Mouse (Mus musculus) embryonic facial prominence, embryonic 10.5 days (tissue): ENCODE data around the gene Pgc. TPM values are rescaled to one million over a fixed set of nuclear protein-coding genes. Genes with fewer than 3 reads are reported as not detected.

Experiments
- DNase-seq: peaks from one replicate; pipeline ENCODE4 v3.0.0-alpha.2; 2017; ENCODE audit warnings: low spot score
- H3K27ac ChIP-seq: fragments of 300-500 bp; sonication (generic); replicated peaks from 2 replicates; pipeline ENCODE4 v1.5.1; 2016; ENCODE audit warnings: mild to moderate bottlenecking
- H3K27me3 ChIP-seq: fragments of 300-500 bp; sonication (generic); replicated peaks from 2 replicates; pipeline ENCODE4 v1.6.1; 2016; ENCODE audit warnings: low read depth, mild to moderate bottlenecking; ENCODE audit not compliant: poor library complexity, severe bottlenecking
- H3K36me3 ChIP-seq: fragments of 300-500 bp; sonication (generic); replicated peaks from 2 replicates; pipeline ENCODE4 v1.6.1; 2016; ENCODE audit warnings: mild to moderate bottlenecking, moderate library complexity
- H3K4me1 ChIP-seq: fragments of 300-500 bp; sonication (generic); 2 replicates; pipeline ENCODE4 v1.6.1; 2016
- H3K4me3 ChIP-seq: fragments of 300-500 bp; sonication (generic); 2 replicates; pipeline ENCODE4 v1.5.1; 2016; ENCODE audit warnings: mild to moderate bottlenecking, moderate library complexity
- H3K9me3 ChIP-seq: fragments of 300-500 bp; sonication (generic); 2 replicates; pipeline ENCODE4 v1.6.1; 2016; ENCODE audit warnings: mild to moderate bottlenecking
- WGBS: fragments of 180-500 bp; shearing (Covaris S2); methylation state at CpG from one replicate; pipeline ENCODE4 v1.1.7; 2016; 5-methylcytosine and 5-hydroxymethylcytosine counted together
- polyA plus RNA-seq: library from polyadenylated mRNA; unstranded; fragments of >200 nt; fragmentation: Nextera tagmentation; extraction: Ambion mirVana; gene quantifications from 2 replicates; pipeline ENCODE4 v1.2.1, GENCODE M21; 2016

Gene Pgc
- polyA plus RNA-seq, 1 experiment from 2014 or later, result 0.10 TPM

DNA sequence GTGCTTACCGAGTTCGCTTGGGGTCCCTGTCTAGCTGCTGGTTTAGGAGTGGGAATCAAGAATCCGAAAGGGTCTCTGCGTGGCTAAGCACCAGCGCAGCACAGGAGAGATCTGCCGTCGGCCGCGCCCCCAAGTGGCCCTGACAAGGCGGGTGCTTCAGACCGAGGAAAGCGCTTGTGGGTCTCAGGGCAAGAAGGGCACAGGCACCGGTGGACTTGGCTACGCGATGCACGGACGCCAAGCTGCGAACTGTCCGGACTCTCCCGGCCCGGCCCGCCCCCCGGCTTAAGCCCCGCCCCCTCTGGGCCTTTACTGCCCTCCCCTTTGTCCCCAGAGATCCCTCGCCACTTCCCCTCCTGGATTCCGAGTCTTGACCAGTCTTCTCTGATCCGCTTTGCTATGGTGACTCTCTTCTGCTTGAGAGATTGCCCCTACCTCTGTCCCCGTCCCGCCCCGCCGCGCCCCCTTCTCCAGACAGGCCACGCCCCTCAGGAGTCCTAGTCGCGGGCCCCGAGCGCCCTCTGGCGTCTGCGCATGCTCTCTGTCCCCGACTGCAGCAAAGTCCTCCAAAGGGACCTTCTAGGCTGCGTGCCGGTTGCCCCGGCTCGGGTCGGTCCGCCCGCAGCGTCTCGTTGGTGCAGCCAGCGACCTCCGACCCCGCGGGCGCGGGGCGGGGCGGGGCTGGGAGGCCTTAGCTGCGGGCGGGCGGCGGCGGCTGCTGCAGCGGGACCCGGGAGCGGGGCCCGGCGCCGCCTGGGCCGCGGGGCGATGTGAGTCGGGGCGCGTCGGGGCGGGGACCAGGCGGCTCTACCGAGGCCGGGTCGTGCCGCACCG is 31.9 kb upstream of the Pgc start, which contains the start of gene Prickle4:
Gene Prickle4 (minus strand): TSS at position 234 of the 834 bp plus-strand sequence.
- DNase-seq, result peak; percentile 99
- Histone ChIP-seq H3K36me3 (peaks cover 14% of the 10 kb centered on the region), H3K4me1 (peaks cover 28% of the 10 kb centered on the region), H3K27ac (peak within 1 kb of the TSS; percentile 90), H3K4me3 (peak within 1 kb of the TSS; percentile 85), H3K27me3 (peaks cover 59% of the 10 kb centered on the region), H3K9me3 (no peaks in the 10 kb centered on the region)
- under 1% methylated on average over 80 of the region's 82 CpGs for WGBS

- H3K4me1 ChIP-seq, result peaks cover 23% of the 10 kb centered on the region
- no peak for DNase-seq
- H3K36me3 ChIP-seq, result peaks cover 20% of the 10 kb centered on the region
- no peaks in the 10 kb centered on the region for H3K9me3 ChIP-seq
- H3K4me3 ChIP-seq, result peak overlapping the region; percentile 85
- H3K27me3 ChIP-seq, result peaks cover 53% of the 10 kb centered on the region
- under 1% methylated on average over 23 of the region's 23 CpGs for WGBS
- peak overlapping the region; percentile 90 for H3K27ac ChIP-seq
These were observed 31.3 kb upstream of the Pgc start for GRCm38 (mm10) chr17:47695337-47695710.

DNA sequence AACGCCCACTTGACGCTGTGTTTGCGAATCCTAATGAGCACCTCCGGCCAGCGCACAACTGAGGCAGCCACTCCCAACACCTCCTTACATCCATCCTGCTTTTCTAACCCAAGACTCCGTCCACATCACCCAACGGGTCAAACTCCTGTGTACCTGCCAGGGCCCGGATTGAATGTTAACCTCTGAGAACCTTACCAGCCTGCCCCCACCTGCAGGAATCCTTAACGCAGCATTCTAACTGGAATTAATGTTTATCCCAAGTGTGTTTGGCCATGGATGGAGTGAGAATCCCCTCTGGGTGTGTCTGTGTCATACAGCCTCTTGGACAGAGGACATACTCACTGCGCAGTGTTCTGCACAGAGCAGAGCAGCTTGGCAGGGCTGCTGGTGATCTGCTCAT is 28.5 kb upstream of the Pgc start:
- H3K4me3 ChIP-seq, result no peak overlapping the region
- H3K27me3 ChIP-seq, result peaks cover 48% of the 10 kb centered on the region
- peaks cover 38% of the 10 kb centered on the region for H3K4me1 ChIP-seq
- 86% methylated on average over 10 of the region's 10 CpGs for WGBS
- no peak for DNase-seq
- H3K36me3 ChIP-seq, result peaks cover 48% of the 10 kb centered on the region
- no peak overlapping the region for H3K27ac ChIP-seq
- H3K9me3 ChIP-seq, result no peaks in the 10 kb centered on the region

DNA sequence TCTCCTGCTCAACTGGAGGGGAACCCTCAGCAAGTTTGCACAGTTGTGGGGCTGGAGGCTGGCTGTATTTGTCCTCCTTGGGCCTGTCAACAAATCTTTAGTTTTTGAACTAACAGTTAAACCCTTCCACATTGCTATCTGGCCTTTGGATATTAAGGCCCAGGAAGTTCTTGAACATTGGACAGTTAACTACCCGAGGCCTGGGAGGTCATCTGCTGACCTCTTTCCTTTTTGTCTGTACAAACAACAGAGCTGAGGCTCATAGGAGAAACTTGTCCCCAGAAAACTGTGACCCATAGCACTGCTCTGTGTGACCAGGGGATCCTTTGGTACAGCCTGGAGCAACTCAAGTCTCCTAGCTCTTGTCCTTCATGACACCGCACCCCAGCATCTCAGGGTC is 27.6 kb upstream of the Pgc start:
- Histone ChIP-seq H3K36me3 (peaks cover 56% of the 10 kb centered on the region), H3K9me3 (no peaks in the 10 kb centered on the region), H3K4me3 (no peak overlapping the region), H3K27me3 (peaks cover 49% of the 10 kb centered on the region), H3K4me1 (peaks cover 36% of the 10 kb centered on the region), H3K27ac (no peak overlapping the region)
- 86% methylated on average over 2 of the region's 2 CpGs for WGBS
- DNase-seq, result no peak

GRCm38 (mm10) chr17:47701793-47702192 is 24.8 kb upstream of the Pgc start:
- H3K4me1 ChIP-seq, result peaks cover 26% of the 10 kb centered on the region
- no peaks in the 10 kb centered on the region for H3K9me3 ChIP-seq
- no peak overlapping the region for H3K27ac ChIP-seq
- peaks cover 49% of the 10 kb centered on the region for H3K27me3 ChIP-seq
- 81% methylated on average over 9 of the region's 9 CpGs for WGBS
- no peak overlapping the region for H3K4me3 ChIP-seq
- H3K36me3 ChIP-seq, result peaks cover 64% of the 10 kb centered on the region
- DNase-seq, result no peak

DNA sequence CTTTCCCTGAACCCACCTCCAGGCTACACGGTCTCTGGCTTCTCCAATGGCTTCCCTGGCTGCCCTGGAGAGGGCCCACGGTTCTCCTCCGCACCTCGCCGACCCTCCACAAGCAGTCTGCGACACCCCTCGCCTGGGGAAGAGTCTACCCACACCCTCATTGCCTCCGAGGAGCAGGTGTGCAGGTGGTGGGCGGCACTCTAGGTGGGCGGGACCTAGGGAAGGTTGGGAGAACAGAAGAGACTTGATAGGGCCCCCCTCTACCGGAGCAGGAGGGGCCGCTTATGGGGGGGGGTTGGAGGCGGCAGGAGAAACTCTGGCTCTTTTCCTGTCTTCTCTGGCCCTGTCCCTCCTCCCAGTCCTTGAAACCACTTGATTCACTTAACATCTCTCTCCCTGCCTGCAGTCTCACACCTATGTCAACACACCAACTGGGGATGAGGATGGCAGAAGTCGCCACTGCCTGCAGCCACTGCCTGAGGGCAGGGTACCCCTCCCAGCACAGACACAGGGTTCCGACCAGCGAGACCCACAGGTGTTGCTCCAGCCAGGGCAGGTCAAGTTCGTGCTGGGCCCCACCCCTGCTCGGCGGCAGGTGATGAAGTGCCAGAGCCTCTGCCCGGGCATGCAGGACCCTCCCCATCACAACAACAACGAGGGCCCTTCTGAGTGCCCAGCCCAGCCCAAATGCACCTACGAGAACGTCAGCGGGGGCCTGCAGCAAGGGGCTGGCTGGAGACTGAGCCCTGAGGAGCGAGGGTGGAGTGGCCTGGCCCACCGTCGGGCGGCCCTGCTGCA is 23.9 kb upstream of the Pgc start:
- WGBS, result 33% methylated on average over 28 of the region's 28 CpGs
- Histone ChIP-seq H3K4me1 (peaks cover 29% of the 10 kb centered on the region), H3K4me3 (0 out of 2 replicates have a peak overlapping the region, but pooled peaks have one; percentile 23), H3K27ac (no peak overlapping the region), H3K27me3 (peaks cover 48% of the 10 kb centered on the region), H3K36me3 (peaks cover 64% of the 10 kb centered on the region), H3K9me3 (no peaks in the 10 kb centered on the region)
- DNase-seq, result no peak

DNA sequence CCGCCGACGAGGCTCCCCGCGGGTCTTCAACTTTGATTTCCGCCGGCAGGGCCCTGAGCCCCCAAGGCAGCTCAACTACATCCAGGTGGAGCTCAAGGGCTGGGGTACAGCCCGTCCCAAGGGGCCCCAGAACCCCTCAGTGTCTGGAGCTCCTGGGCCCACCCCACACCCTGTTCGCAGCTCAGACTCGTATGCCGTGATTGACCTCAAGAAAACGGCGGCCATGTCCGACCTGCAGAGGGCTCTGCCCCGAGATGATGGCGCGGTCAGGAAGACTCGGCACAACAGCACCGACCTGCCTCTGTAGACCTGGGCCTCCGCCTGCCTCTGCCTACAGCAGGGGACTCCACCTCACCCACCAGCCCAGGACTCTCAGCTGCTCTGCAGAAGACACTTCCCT is 23.1 kb upstream of the Pgc start:
- no peaks in the 10 kb centered on the region for H3K9me3 ChIP-seq
- 22% methylated on average over 20 of the region's 20 CpGs for WGBS
- H3K27me3 ChIP-seq, result peaks cover 44% of the 10 kb centered on the region
- peak overlapping the region; percentile 23; the same call in 1 of the 2 replicates for H3K4me3 ChIP-seq
- peaks cover 58% of the 10 kb centered on the region for H3K36me3 ChIP-seq
- peak; percentile 34 for DNase-seq
- peaks cover 29% of the 10 kb centered on the region for H3K4me1 ChIP-seq
- H3K27ac ChIP-seq, result no peak overlapping the region

DNA sequence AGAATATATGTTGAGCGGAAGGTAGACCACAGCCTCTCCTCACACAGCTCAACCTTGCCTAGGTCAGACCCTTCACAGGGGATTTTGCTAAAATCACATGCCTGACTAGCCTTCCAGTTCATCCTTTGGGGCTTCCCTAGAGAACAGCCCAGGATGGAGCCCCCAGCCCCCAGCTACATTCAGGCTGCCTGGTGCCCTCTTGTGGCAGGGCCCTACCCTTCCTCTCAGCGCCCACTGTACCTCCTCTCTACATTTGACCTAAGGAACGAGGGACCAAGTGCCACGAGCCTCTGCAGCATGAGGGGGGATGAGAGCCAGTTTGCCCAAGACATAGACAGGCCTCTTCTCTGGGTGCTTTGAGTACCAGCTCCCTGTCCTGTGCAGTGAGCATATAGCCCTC is 21.9 kb upstream of the Pgc start:
- 82% methylated on average over 4 of the region's 4 CpGs for WGBS
- no peak overlapping the region for H3K27ac ChIP-seq
- H3K27me3 ChIP-seq, result peaks cover 44% of the 10 kb centered on the region

GRCm38 (mm10) chr17:47706196-47706595 is 20.4 kb upstream of the Pgc start:
- Histone ChIP-seq H3K9me3 (no peaks in the 10 kb centered on the region), H3K36me3 (peaks cover 35% of the 10 kb centered on the region), H3K27me3 (peaks cover 42% of the 10 kb centered on the region), H3K4me3 (no peak overlapping the region), H3K4me1 (peaks cover 29% of the 10 kb centered on the region), H3K27ac (no peak overlapping the region)
- no peak for DNase-seq
- 69% methylated on average over 1 of the region's 1 CpGs for WGBS

More for the DNA sequence above, 21.9 kb upstream of the Pgc start:
- Histone ChIP-seq H3K4me1 (peaks cover 29% of the 10 kb centered on the region), H3K9me3 (no peaks in the 10 kb centered on the region), H3K4me3 (no peak overlapping the region), H3K36me3 (peaks cover 50% of the 10 kb centered on the region)
- DNase-seq, result no peak

DNA sequence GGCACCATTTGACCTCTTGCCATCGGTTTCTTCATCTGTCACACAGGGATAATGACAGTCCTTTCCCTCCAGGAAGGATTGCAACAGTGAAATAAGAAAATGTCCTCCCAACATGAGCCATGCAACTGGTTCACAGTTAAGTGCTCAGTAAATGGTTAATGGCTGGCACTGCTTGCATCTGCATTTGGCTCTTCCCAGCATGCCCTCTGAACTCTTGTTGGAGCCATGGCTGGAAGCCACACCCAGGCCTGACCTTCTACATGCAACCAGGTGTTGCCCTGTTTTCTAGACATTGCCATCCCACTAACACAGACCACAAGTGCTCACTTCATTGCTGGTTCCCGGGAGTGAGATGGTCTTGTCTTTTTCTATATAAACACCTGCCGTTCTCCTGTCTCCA is 18.7 kb upstream of the Pgc start:
- Histone ChIP-seq H3K36me3 (peaks cover 18% of the 10 kb centered on the region), H3K27ac (no peak overlapping the region), H3K4me1 (peaks cover 19% of the 10 kb centered on the region), H3K4me3 (no peak overlapping the region), H3K9me3 (no peaks in the 10 kb centered on the region), H3K27me3 (peaks cover 35% of the 10 kb centered on the region)
- WGBS, result 82% methylated on average over 3 of the region's 3 CpGs
- DNase-seq, result no peak

GRCm38 (mm10) chr17:47708972-47709371 is 17.7 kb upstream of the Pgc start:
- Histone ChIP-seq H3K4me3 (no peak overlapping the region), H3K27ac (no peak overlapping the region), H3K4me1 (peaks cover 12% of the 10 kb centered on the region), H3K9me3 (no peaks in the 10 kb centered on the region), H3K27me3 (peaks cover 25% of the 10 kb centered on the region), H3K36me3 (peaks cover 9% of the 10 kb centered on the region)
- no peak for DNase-seq
- WGBS, result 82% methylated on average over 4 of the region's 4 CpGs

- no peaks in the 10 kb centered on the region for H3K9me3 ChIP-seq
- peaks cover 14% of the 10 kb centered on the region for H3K27me3 ChIP-seq
- H3K27ac ChIP-seq, result no peak overlapping the region
- H3K4me1 ChIP-seq, result peaks cover 12% of the 10 kb centered on the region
- H3K36me3 ChIP-seq, result 0 out of 2 replicates have a peak, but pooled peaks cover 2% of the 10 kb centered on the region
- H3K4me3 ChIP-seq, result no peak overlapping the region
- WGBS, result 80% methylated on average over 3 of the region's 3 CpGs
- no peak for DNase-seq
These were observed 16.6 kb upstream of the Pgc start for GRCm38 (mm10) chr17:47710036-47710435.
